Mouse (Mus musculus): ENCODE measurements around the gene Iars2.

DNA sequence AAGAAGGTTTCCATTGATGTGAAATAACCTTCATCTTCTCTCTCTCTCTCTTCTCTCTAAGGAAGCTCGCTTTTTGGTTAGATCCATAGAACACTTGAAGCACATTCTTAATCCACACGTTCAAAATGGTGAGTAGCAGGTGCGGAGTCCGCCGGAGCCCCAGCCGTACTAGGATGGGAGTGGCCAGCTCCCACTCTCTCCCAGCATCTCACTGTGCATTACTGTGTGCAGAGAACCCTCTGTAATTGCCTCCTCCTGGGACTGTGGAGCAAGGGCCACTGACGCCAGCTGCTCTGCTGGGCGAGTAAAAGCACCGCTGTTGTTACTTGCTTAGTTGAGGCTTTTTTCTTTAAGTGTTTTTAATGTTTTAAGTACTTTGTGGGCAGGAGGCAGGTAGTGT is 57.8 kb downstream of the Iars2 start:
- TF ChIP-seq CTCF (IDR thresholded peaks at IDR 0.05; ENCODE audit: low read depth, low read length) (no peak), POLR2A (IDR thresholded peaks at IDR 0.05; ENCODE audit: extremely low read depth, insufficient read depth, low read length) (no peak)
